Mouse (Mus musculus): ENCODE measurements around the gene Stfa2.
"Not testable (repeated sequence)": the region's sequence is repeated elsewhere in the genome, so short reads cannot be mapped to it uniquely, and the experiment has no call there.

Stfa2 gene

DNA sequence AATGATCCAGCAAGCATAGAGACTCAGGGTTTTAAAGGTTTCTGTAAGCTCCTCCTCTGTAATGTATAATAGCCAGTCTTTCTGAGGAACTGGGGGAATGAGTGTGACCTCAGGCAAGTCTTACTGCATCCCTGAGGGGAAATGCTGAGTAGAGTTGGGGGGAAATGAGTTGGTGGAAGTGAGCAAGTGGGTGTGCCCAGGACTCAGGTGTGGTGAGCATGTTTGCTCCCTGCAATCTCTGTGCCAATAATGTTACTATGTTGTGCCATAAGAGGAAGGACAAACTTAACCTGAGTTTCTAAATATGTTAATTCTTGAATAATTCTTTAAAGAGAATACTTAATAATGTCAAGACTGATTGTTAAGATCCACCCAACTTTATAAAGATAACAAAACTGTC, at the start of gene Stfa2:
Gene Stfa2, minus strand, starts transcription at position 101 of the 400 bp plus-strand sequence.
- no peak for DNase-seq (ENCODE audit: low spot score in 2 of 2)

DNA sequence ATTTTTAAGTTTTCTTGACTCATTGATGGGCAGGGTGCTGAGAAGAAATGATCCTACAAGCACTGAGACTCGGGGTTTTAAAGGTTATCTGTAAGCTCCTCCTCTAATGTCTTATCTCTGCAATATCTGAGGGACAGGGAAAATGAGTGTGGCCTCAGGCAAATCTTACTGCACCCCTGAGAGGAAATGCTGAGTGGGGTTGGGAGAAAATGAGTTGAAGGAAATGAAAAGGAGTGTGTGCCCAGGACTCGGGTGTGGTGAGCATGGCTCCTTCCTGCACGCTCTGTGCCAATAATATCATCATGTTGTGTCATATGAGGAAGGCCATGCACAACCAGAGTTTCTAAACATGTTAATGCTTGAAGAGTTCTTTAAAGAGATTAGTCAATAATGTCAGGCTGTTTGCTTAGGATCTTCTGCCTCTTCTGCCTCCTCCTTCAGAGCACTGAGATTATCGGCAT, 47.1 kb upstream of the Stfa2 start, which contains the start of gene Stfa3:
Gene Stfa3, minus strand, starts transcription at position 51 of the 461 bp plus-strand sequence.
- DNase-seq (ENCODE audit: low spot score in 2 of 2): no peak

DNA sequence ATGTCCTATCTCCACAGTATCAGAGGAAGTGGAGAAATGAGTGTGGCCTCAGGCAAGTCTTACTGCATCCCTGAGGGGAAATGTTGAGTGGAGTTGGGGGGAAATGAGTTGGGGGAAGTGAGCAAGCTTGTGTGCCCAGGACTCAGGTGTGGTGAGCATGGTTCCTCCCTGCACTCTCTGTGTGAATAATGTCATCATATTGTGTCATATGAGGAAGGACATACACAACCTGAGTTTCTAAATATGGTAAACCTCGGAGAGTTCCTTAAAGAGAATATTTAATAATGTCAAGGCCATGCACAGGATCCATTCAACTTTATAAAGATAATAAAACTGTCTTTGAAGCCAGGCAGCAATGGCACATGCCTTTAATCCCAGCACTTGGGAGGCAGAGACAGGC, 12.7 kb upstream of the Stfa2 start:
- not testable (repeated sequence) for DNase-seq (ENCODE audit: low spot score in 2 of 2)

DNA sequence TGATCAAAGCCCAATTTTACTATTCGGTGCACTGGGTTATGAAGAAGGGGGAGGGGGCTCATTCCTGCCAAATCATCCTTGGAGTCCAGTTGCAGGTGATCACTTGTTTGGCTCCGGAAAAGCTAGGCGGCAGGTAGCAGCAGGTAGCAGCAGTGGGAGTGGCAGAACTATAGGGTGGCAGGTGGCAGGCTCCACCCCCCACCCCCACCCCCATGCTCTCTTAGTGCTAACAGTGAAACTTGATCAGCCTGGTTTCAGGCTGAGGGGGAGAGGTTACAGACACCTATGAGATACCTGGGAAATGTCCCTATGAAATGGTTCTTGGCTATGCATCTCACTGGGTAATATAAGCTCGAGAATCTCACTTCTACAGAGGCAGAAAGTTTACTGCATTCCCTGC, 19.2 kb downstream of the Stfa2 start:
- DNase-seq (ENCODE audit: low spot score in 2 of 2): no peak

DNA sequence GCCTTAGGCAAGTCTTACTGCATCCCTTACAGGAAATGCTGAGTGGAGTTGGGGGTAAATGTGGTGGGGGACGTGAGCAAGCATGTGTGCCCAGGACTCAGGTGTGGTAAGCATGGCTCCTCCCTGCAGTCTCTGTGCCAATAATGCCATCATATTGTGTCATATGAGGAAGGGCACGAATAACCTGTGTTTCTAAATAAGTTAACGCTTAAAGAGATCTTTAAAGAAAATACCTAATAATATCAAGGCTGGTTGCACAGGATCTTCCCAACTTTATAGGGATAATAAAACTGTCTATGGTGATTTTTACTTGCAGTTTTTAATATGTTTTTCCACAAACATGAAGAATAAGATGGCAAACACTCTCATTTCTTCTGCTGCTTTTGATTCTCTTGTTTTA, 40.6 kb downstream of the Stfa2 start, which contains the start of gene BC100530:
Gene BC100530, minus strand, starts transcription at position 101 of the 400 bp plus-strand sequence.
- not testable (repeated sequence) for DNase-seq (ENCODE audit: low spot score in 2 of 2)
